Mouse (Mus musculus): ENCODE measurements around the gene Gstt2.

DNA sequence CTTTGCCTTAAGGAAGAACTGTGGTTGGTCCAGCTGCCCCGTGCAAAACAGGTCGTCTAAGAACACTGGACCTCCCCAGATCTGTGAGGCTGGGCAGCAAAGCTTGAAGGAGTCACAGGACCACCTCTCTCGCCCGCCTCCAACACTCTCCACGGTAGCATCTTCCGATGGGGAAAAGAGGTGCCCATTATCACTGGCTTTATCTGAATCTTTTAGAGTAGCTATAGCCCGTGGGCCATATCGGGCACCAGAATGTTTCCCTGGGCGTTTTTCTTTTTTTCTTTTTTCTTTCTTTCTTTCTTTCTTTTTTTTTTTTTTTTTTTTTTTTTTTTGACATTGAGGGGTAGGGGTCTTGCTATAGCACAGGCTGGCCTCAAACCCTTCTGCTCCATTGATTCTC lies 2.5 kb downstream of the Gstt2 start:
- no peak for TF ChIP-seq POLR2A (IDR thresholded peaks at IDR 0.05; ENCODE audit: insufficient read length, low read depth)
- no peak for TF ChIP-seq USF1 (IDR thresholded peaks at IDR 0.05; ENCODE audit: low read depth)
- TF ChIP-seq REST (IDR thresholded peaks at IDR 0.05; ENCODE audit: insufficient read depth, insufficient read length): no peak
